Mouse (Mus musculus) heart, postnatal 0 days (tissue): ENCODE results near the gene Cpeb3. TPM values are rescaled to one million over a fixed set of nuclear protein-coding genes. Genes with fewer than 3 reads are reported as not detected.

Experiments used
- ATAC-seq: fragments of 200-750 bp; cut with Nextera tagmentation; 2 replicates; pipeline ENCODE4 v1.8.0; 2017; ENCODE audit warnings: low read depth, moderate number of reproducible peaks, moderate library complexity; ENCODE audit not compliant: insufficient read depth
- DNase-seq: peaks from one replicate; pipeline ENCODE4 v3.0.0-alpha.2; 2016; ENCODE audit warnings: low spot score
- H3K27ac ChIP-seq: fragments of 300-500 bp; sonication (generic); 2 replicates; pipeline ENCODE4 v1.5.1; 2014; ENCODE audit warnings: low read depth, mild to moderate bottlenecking
- H3K27me3 ChIP-seq: fragments of 300-500 bp; sonication (generic); 2 replicates; pipeline ENCODE4 v1.6.1; 2014; ENCODE audit warnings: low read length, mixed read lengths; ENCODE audit not compliant: control insufficient read depth, insufficient read depth
- H3K36me3 ChIP-seq: fragments of 300-500 bp; sonication (generic); replicated peaks from 2 replicates; pipeline ENCODE4 v1.6.1; 2014; ENCODE audit warnings: low read length, mixed read lengths; ENCODE audit not compliant: control insufficient read depth, insufficient read depth
- H3K4me1 ChIP-seq: fragments of 300-500 bp; sonication (generic); 2 replicates; pipeline ENCODE4 v1.6.1; 2014; ENCODE audit warnings: antibody characterized with exemption; ENCODE audit not compliant: control insufficient read depth, insufficient read depth
- H3K4me2 ChIP-seq: fragments of 300-500 bp; sonication (generic); 2 replicates; pipeline ENCODE4 v1.6.1; 2014; ENCODE audit warnings: low read depth, mild to moderate bottlenecking, low read length, moderate library complexity
- H3K4me3 ChIP-seq: fragments of 300-500 bp; sonication (generic); 2 replicates; pipeline ENCODE4 v1.5.1; 2014; ENCODE audit warnings: low read depth, low read length
- H3K9ac ChIP-seq: fragments of 300-500 bp; sonication (generic); replicated peaks from 2 replicates; pipeline ENCODE4 v1.6.1; 2014; ENCODE audit warnings: low read depth, low read length, mixed read lengths
- H3K9me3 ChIP-seq: fragments of 300-500 bp; sonication (generic); replicated peaks from 2 replicates; pipeline ENCODE4 v1.6.1; 2016; ENCODE audit warnings: low read length; ENCODE audit not compliant: control insufficient read depth
- CTCF ChIP-seq: IDR thresholded peaks from 2 replicates; pipeline ENCODE4 v1.5.1; 2016; ENCODE audit warnings: antibody characterized with exemption, control low read depth, low read depth
- EP300 ChIP-seq: IDR thresholded peaks from 2 replicates; pipeline ENCODE4 v1.6.1; 2016; ENCODE audit warnings: antibody characterized with exemption, low read depth
- WGBS: fragments of 180-500 bp; shearing (Covaris S2); extraction: QIAGEN DNeasy Blood & Tissue Kit; methylation state at CpG from one replicate; pipeline ENCODE4 v1.1.7; 2014; 5-methylcytosine and 5-hydroxymethylcytosine counted together
- polyA plus RNA-seq: library from polyadenylated mRNA; unstranded; fragments of >200 nt; fragmentation: Nextera tagmentation; extraction: Ambion mirVana; gene quantifications from 2 replicates; pipeline ENCODE4 v1.2.1, GENCODE M21; 2015
- total RNA-seq: library from RNA; depleted of rRNA; stranded (reverse); fragments of >200 nt; gene quantifications from 2 replicates; pipeline ENCODE4 v1.2.3, GENCODE M21; 2014; ENCODE audit warnings: low replicate concordance

Cpeb3 gene
- total and polyA plus RNA-seq, 2 experiments from 2014 or later: 13.7 to 21.8 TPM

DNA sequence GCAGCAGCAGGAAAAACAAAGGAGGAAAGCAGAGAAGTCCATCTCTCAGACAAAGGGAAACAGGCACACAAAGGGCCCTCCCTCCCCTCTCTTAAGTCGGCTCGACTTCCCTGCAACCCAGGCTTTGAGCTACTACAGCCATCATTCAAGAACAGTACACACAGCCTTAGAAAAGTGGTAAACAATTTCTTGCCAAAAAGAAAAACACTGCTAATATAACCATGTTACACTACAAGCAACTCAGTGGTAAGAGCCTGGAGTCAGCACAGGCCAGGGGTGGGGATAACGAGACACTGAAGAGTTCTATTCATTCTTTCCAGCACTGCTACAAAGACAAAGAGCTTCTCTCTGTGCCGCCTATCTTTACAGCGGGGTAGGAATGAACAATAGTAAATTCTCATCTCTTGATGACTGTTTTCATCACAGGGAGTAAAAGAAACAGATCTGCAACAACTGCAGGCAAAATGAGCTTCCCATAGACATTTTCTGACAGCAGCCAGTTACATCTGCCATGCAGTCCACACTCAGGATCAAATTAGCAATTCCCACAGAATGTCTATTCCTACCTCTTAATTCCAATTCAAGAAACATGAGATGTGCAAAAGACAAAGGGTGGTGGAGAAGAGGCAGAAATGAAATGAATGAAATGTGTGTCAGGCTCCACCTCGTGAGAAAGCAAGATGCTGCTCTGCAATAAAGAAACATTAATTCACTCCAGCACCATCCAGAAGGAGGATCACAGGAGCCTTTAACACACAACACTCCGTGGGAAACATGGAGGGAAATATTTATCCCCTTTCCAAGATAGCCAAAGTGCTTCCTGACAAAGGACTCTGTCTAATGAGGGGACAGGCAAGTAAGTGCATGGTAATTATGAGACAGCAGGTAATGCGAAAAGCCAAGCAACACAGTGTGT is 118.0 kb downstream of the Cpeb3 start:
- no peak for DNase-seq
- Histone ChIP-seq H3K4me1 (peaks cover 13% of the 10 kb centered on the region; the same call in 1 of the 2 replicates), H3K27me3 (no peaks in the 10 kb centered on the region), H3K36me3 (peaks cover 10% of the 10 kb centered on the region), H3K4me3 (no peak overlapping the region), H3K9ac (no peak overlapping the region), H3K4me2 (no peak overlapping the region), H3K27ac (no peak overlapping the region), H3K9me3 (no peaks in the 10 kb centered on the region)
- no peak for ATAC-seq
- no peak for TF ChIP-seq EP300
- TF ChIP-seq CTCF: no peak
- 39% methylated on average over 8 of the region's 8 CpGs for WGBS

DNA sequence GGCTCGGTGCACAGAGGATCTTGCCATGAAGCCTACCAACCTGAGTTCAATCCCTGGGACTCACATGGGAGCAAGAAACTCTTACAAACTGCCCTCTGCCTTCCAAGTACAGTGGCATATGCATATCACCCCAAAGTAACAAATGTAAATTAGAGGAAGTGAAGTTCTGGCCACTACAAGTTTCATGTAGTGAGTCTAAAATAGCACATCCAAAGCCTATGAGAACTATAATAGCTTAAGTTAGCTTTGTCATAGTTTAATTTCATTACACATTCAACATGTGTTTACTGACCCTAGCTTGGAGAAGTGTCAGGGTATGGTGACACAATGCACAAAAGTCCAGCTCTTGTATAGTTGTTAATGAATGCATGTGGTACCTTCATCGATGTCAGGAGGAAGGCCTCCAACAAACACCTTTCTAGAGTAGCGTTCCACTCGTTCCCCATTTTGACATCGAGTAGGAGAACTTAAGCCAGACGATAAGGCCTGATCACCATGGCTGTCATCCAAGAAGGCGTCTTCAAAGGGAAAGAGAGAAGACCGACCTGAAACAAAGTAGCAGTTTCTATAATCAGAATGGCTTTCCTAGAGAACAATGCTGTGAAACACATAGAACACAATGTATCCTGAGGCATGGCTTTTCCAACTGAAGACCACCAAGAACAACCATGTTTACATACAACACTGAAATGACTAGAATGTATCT is 120.2 kb downstream of the Cpeb3 start:
- WGBS: 53% methylated on average over 8 of the region's 8 CpGs
- no peak overlapping the region for H3K9ac ChIP-seq
- peak overlapping the region; percentile 10; the same call in 1 of the 2 replicates for H3K27ac ChIP-seq
- H3K4me1 ChIP-seq: peaks cover 10% of the 10 kb centered on the region; the same call in 1 of the 2 replicates
- no peaks in the 10 kb centered on the region for H3K27me3 ChIP-seq
- H3K4me3 ChIP-seq: no peak overlapping the region
- ATAC-seq (no peak), DNase-seq (no peak)
- H3K9me3 ChIP-seq: no peaks in the 10 kb centered on the region
- H3K4me2 ChIP-seq: no peak overlapping the region
- no peak for TF ChIP-seq CTCF
- TF ChIP-seq EP300: no peak
- peaks cover 10% of the 10 kb centered on the region for H3K36me3 ChIP-seq

DNA sequence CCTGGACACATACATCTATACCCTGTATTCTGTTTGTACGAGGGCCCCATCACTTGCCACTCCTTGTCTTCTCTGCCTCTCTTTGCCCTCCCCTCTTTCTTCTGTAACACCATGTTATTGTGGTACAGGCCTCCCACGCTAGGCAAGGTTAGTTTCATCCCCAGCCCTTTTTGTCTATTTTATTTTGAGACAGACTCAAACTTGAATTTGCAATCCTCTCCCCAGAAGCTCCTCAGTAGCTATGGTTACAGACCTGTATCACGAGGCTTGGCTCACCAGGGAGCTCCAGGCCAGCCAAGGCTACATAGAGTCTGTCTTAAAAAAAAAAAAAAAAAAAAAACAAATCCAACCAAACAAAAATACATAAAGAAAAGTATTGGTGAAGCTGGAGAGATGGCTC is 123.9 kb downstream of the Cpeb3 start:
- Histone ChIP-seq H3K9me3 (no peaks in the 10 kb centered on the region), H3K4me1 (no peaks in the 10 kb centered on the region; the same call in 1 of the 2 replicates), H3K4me2 (no peak overlapping the region), H3K36me3 (peaks cover 10% of the 10 kb centered on the region), H3K9ac (no peak overlapping the region), H3K27ac (no peak overlapping the region), H3K27me3 (no peaks in the 10 kb centered on the region), H3K4me3 (no peak overlapping the region)
- no peak for ATAC-seq
- no peak for TF ChIP-seq EP300
- TF ChIP-seq CTCF: no peak
- DNase-seq: no peak
- 83% methylated on average over 3 of the region's 3 CpGs for WGBS

DNA sequence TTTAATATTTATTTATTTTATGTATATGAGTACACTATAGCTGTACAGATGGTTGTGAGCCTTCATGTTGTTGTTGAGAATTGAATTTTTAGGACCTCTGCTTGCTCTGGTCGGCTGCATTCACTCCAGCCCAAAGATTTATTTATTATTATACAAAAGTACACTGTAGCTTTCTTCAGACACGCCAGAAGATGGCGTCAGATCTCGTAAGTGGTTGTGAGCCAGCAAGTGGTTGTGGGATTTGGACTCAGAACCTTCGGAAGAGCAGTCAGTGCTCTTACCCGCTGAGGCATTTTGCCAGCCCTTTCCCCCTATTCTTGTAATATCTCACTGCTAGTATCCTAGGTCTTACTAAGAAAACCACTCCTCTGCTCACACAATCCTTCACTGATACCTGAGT is 126.9 kb downstream of the Cpeb3 start:
- H3K4me1 ChIP-seq: peaks cover 21% of the 10 kb centered on the region
- H3K4me2 ChIP-seq: no peak overlapping the region
- H3K9ac ChIP-seq: no peak overlapping the region
- H3K9me3 ChIP-seq: no peaks in the 10 kb centered on the region
- H3K27ac ChIP-seq: no peak overlapping the region
- DNase-seq (no peak), ATAC-seq (no peak)
- no peak for TF ChIP-seq EP300
- TF ChIP-seq CTCF: peak; percentile 17; the same call in 1 of the 2 replicates
- WGBS: 64% methylated on average over 6 of the region's 6 CpGs
- no peak overlapping the region for H3K4me3 ChIP-seq
- no peaks in the 10 kb centered on the region for H3K27me3 ChIP-seq
- H3K36me3 ChIP-seq: no peaks in the 10 kb centered on the region

- Histone ChIP-seq H3K4me2 (no peak overlapping the region), H3K27ac (peak overlapping the region; percentile 89), H3K9me3 (no peaks in the 10 kb centered on the region), H3K27me3 (no peaks in the 10 kb centered on the region), H3K36me3 (no peaks in the 10 kb centered on the region), H3K9ac (no peak overlapping the region), H3K4me3 (no peak overlapping the region), H3K4me1 (peaks cover 45% of the 10 kb centered on the region)
- WGBS: 54% methylated on average over 6 of the region's 6 CpGs
- no peak for TF ChIP-seq EP300
- TF ChIP-seq CTCF: no peak
- ATAC-seq (no peak), DNase-seq (no peak)
Observed at GRCm38 (mm10) chr19:37079151-37079550, 129.2 kb downstream of the Cpeb3 start.
